Mouse (Mus musculus) frontal cortex, postnatal 36 days (tissue): ENCODE data around the gene Mbnl2.

Experiments used
- DNase-seq, 2 experiments: peaks; one replicate each; pipeline ENCODE4 v3.0.0; 2022; ENCODE audit warnings: low spot score in 2 of 2

Gene Mbnl2

GRCm38 (mm10) chr14:120382179-120382578 is 106.7 kb downstream of the Mbnl2 start:
- no peak for DNase-seq

GRCm38 (mm10) chr14:120383186-120383851 is 107.8 kb downstream of the Mbnl2 start:
- no peak for DNase-seq

- DNase-seq: no peak
These were observed 109.1 kb downstream of the Mbnl2 start for GRCm38 (mm10) chr14:120384615-120385014.

GRCm38 (mm10) chr14:120387293-120387692 is 111.8 kb downstream of the Mbnl2 start:
- DNase-seq: peak in 1 of 2 experiments; percentile 47

GRCm38 (mm10) chr14:120388818-120389691 is 113.6 kb downstream of the Mbnl2 start:
- DNase-seq: no peak

- DNase-seq: no peak
These were observed 114.9 kb downstream of the Mbnl2 start for GRCm38 (mm10) chr14:120390231-120390944.

- DNase-seq: peak; percentile 68 to 78
These were observed 116.2 kb downstream of the Mbnl2 start for GRCm38 (mm10) chr14:120391701-120392100.

GRCm38 (mm10) chr14:120392441-120392840 is 117.0 kb downstream of the Mbnl2 start:
- DNase-seq: no peak

- DNase-seq: no peak
These were observed 118.0 kb downstream of the Mbnl2 start for GRCm38 (mm10) chr14:120393441-120393840.

- DNase-seq: no peak
These were observed 118.7 kb downstream of the Mbnl2 start for GRCm38 (mm10) chr14:120394216-120394615.

- DNase-seq: no peak
These were observed 119.4 kb downstream of the Mbnl2 start for GRCm38 (mm10) chr14:120394827-120395226.

- DNase-seq: no peak
These were observed 120.0 kb downstream of the Mbnl2 start for GRCm38 (mm10) chr14:120395501-120395900.

GRCm38 (mm10) chr14:120397871-120398647 is 122.6 kb downstream of the Mbnl2 start:
- DNase-seq: peak; percentile 74 to 82

GRCm38 (mm10) chr14:120399614-120400013 is 124.1 kb downstream of the Mbnl2 start:
- DNase-seq: no peak

- DNase-seq: no peak
These were observed 125.7 kb downstream of the Mbnl2 start for GRCm38 (mm10) chr14:120401158-120401557.

GRCm38 (mm10) chr14:120402715-120403114 is 127.2 kb downstream of the Mbnl2 start:
- no peak for DNase-seq

GRCm38 (mm10) chr14:120404364-120404763 is 128.9 kb downstream of the Mbnl2 start:
- DNase-seq: no peak

- DNase-seq: no peak
These were observed 129.5 kb downstream of the Mbnl2 start for GRCm38 (mm10) chr14:120404811-120405582.

GRCm38 (mm10) chr14:120405597-120405996 is 130.1 kb downstream of the Mbnl2 start:
- no peak for DNase-seq

GRCm38 (mm10) chr14:120406271-120406670 is 130.8 kb downstream of the Mbnl2 start:
- no peak for DNase-seq

- DNase-seq: no peak
These were observed 131.4 kb downstream of the Mbnl2 start for GRCm38 (mm10) chr14:120406820-120407219.
